In the genomic region with DNA sequence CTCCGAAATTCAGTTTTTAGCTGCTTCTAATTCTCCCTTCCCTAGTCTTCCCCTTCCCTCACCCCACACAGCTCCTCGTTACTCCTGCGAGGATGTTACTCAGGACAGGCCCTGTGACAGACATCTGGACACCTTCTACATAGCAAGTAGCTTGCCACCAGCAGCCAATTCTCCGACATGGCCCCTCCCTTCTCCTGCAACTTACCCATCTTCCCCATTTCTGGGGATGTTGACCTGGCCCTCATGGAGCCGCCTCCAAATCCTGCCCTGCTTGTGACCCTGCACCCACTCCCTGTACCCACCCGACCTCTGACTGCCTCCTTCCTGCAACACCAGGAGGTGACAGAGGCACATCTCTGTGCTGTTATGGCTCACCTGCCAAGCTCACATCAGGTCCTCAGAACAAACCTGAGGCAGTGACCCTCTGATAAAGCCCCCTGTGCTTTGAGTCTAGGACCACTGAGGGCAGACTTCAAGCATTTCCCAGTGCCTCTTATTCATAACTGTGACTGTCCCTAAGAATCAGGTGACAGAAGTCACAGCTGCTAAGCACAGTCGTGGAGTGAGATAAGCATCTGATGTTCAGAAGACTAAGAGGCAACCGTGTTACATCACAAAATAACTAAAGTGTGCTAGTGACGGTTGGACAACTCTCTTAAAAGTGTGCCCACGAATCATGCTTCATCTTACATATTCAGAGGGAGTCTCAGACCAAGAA, we compare ENCODE assay signal across 11 mouse cellular contexts. TPM values are rescaled to one million over a fixed set of nuclear protein-coding genes. Genes with fewer than 3 reads are reported as not detected.
A peak's percentile ranks its signal among the peaks of the same experiment; 100 is the strongest.
DNase-seq lines count a peak whose midpoint lies in the region; ATAC-seq lines count a peak whose summit lies in the region.
"Had no signal": no experiment of that assay in that cellular context is flagged by ENCODE, and none has a peak within 500 bp of the region (broad histone marks: within the 10 kb centered on the region; RNA-seq: fewer than 3 reads in every experiment).

No protein-coding gene starts in this region.

- DNase-seq in cerebellum, adult 11-12 months: peak; percentile 47
- no peak for DNase-seq in cerebellum, postnatal 14 days
- DNase-seq in left cerebral cortex, postnatal 4 days: no peak
- DNase-seq in retina, embryonic 14.5 days (ENCODE audit: low spot score): no peak

- H3K4me3 ChIP-seq in kidney, embryonic 16.5 days (ENCODE audit: low read length): no peak overlapping the region
- H3K4me3 ChIP-seq in kidney, embryonic 14.5 days (ENCODE audit: low read length): no peak overlapping the region
- no peak overlapping the region for H3K4me3 ChIP-seq in neural tube, embryonic 15.5 days (replicated peaks)
- H3K4me3 ChIP-seq: forebrain, embryonic 13.5 days; limb, embryonic 10.5 days had no signal

- H3K4me1 ChIP-seq in kidney, embryonic 16.5 days (ENCODE audit: insufficient read depth, low read length): peaks cover 28% of the 10 kb centered on the region
- peaks cover 14% of the 10 kb centered on the region; the same call in 1 of the 2 replicates for H3K4me1 ChIP-seq in kidney, embryonic 14.5 days (ENCODE audit: control insufficient read depth, insufficient read depth, low read length)
- H3K4me1 ChIP-seq in neural tube, embryonic 15.5 days: peaks cover 35% of the 10 kb centered on the region

- intact Hi-C loops in left cerebral cortex, postnatal 4 days (cut with DNase I): no loop called here

- H3K36me3 ChIP-seq in kidney, embryonic 16.5 days (ENCODE audit: insufficient read depth, low read length): no peaks in the 10 kb centered on the region; the same call in 1 of the 2 replicates
- no peaks in the 10 kb centered on the region; the same call in 1 of the 2 replicates for H3K36me3 ChIP-seq in kidney, embryonic 14.5 days (ENCODE audit: control insufficient read depth, insufficient read depth, low read length)
- peaks cover 10% of the 10 kb centered on the region; the same call in 1 of the 2 replicates for H3K36me3 ChIP-seq in neural tube, embryonic 15.5 days

- H3K27ac ChIP-seq in kidney, embryonic 16.5 days (ENCODE audit: low read length): peak overlapping the region; percentile 39; the same call in 1 of the 2 replicates
- no peak overlapping the region for H3K27ac ChIP-seq in kidney, embryonic 14.5 days (ENCODE audit: low read depth, low read length)
- H3K27ac ChIP-seq in neural tube, embryonic 15.5 days (replicated peaks): peak overlapping the region; percentile 41; the same call in 1 of the 2 replicates
- H3K27ac ChIP-seq: forebrain, embryonic 13.5 days; limb, embryonic 10.5 days had no signal

- no peaks in the 10 kb centered on the region for H3K27me3 ChIP-seq in kidney, embryonic 16.5 days (ENCODE audit: insufficient read depth, low read length)
- H3K27me3 ChIP-seq in kidney, embryonic 14.5 days (ENCODE audit: control insufficient read depth, insufficient read depth, low read length): no peaks in the 10 kb centered on the region
- H3K27me3 ChIP-seq in neural tube, embryonic 15.5 days (replicated peaks): no peaks in the 10 kb centered on the region
- H3K27me3 ChIP-seq: forebrain, embryonic 13.5 days; Patski had no signal

- WGBS in kidney, embryonic 16.5 days: 71% methylated on average over 10 of the region's 10 CpGs
- WGBS in kidney, embryonic 14.5 days: 68% methylated on average over 10 of the region's 10 CpGs
- 80% methylated on average over 10 of the region's 10 CpGs for WGBS in neural tube, embryonic 15.5 days

- no peaks in the 10 kb centered on the region for H3K9me3 ChIP-seq in kidney, embryonic 16.5 days (ENCODE audit: low read length)
- H3K9me3 ChIP-seq in kidney, embryonic 14.5 days (ENCODE audit: control insufficient read depth, low read length): no peaks in the 10 kb centered on the region
- H3K9me3 ChIP-seq in neural tube, embryonic 15.5 days (replicated peaks): no peaks in the 10 kb centered on the region
- H3K9me3 ChIP-seq: forebrain, embryonic 13.5 days; limb, embryonic 10.5 days had no signal

- no peak for ATAC-seq in kidney, embryonic 16.5 days (ENCODE audit: low FRiP score, low TSS enrichment)
- ATAC-seq in kidney, embryonic 14.5 days (ENCODE audit: low FRiP score, low TSS enrichment): no peak
- peak; percentile 8; the same call in 1 of the 2 replicates for ATAC-seq in common myeloid progenitor, adult 5-6 weeks (replicated peaks; ENCODE audit: low read depth, poor library complexity, severe bottlenecking)
- no peak for ATAC-seq in neural tube, embryonic 15.5 days (ENCODE audit: low FRiP score)
- ATAC-seq: Patski had no signal

- no peak overlapping the region for H3K9ac ChIP-seq in kidney, embryonic 16.5 days (replicated peaks; ENCODE audit: low read length)
- H3K9ac ChIP-seq in kidney, embryonic 14.5 days (ENCODE audit: low read depth, low read length): no peak overlapping the region
- no peak overlapping the region for H3K9ac ChIP-seq in neural tube, embryonic 15.5 days (replicated peaks)
- H3K9ac ChIP-seq: forebrain, embryonic 13.5 days had no signal

- H3K4me2 ChIP-seq in kidney, embryonic 16.5 days (replicated peaks; ENCODE audit: low read depth, low read length): no peak overlapping the region
- H3K4me2 ChIP-seq in kidney, embryonic 14.5 days (replicated peaks; ENCODE audit: low read depth, low read length): no peak overlapping the region
- H3K4me2 ChIP-seq in neural tube, embryonic 15.5 days: no peak overlapping the region
- H3K4me2 ChIP-seq: forebrain, embryonic 13.5 days had no signal

RNA-seq across cellular contexts. Expression of a gene that starts 18.0 kb away (rescaled TPM):
- 13.6 and 13.7 TPM in 2 replicates for polyA plus RNA-seq in kidney, embryonic 16.5 days (2015; fragmentation: Nextera tagmentation; extraction: Ambion mirVana)
- polyA plus RNA-seq in kidney, embryonic 14.5 days (2014; fragmentation: Nextera tagmentation; extraction: Ambion mirVana): 5.7 and 14.2 TPM in 2 replicates
- total RNA-seq in common myeloid progenitor, adult 5-6 weeks (2017): 17.2 and 20.0 TPM in 2 replicates
- polyA plus RNA-seq in neural tube, embryonic 15.5 days (2015; fragmentation: Nextera tagmentation; extraction: Ambion mirVana): 26.4 and 27.5 TPM in 2 replicates
- total RNA-seq in left cerebral cortex, postnatal 4 days (2021): 10 to 100 TPM; 29.0 to 31.4 TPM

RNA-seq across cellular contexts. Expression of a gene that starts 46.3 kb away (rescaled TPM):
- 16.5 and 16.6 TPM in 2 replicates for polyA plus RNA-seq in kidney, embryonic 16.5 days (2015; fragmentation: Nextera tagmentation; extraction: Ambion mirVana)
- 6.5 and 11.1 TPM in 2 replicates for polyA plus RNA-seq in kidney, embryonic 14.5 days (2014; fragmentation: Nextera tagmentation; extraction: Ambion mirVana)
- 15.7 and 21.4 TPM in 2 replicates for total RNA-seq in common myeloid progenitor, adult 5-6 weeks (2017)
- 11.0 and 14.1 TPM in 2 replicates for polyA plus RNA-seq in neural tube, embryonic 15.5 days (2015; fragmentation: Nextera tagmentation; extraction: Ambion mirVana)
- total RNA-seq in left cerebral cortex, postnatal 4 days (2021): 10 to 100 TPM; 17.9 to 19.3 TPM
